Mouse (Mus musculus) B cell, adult 2 months (primary cell): ENCODE measurements at regions not wholly inside any gene's neighbourhood (a gene's known extent, or its start where the extent isn't known, plus 50 kb on each side); places are given as distances from the start of the nearest gene placed in this dataset.
A peak's percentile ranks its signal among the peaks of the same experiment; 100 is the strongest.

Experiments used
- DNase-seq, 2 experiments: peaks; one replicate each; pipeline ENCODE4 v3.0.0; 2022

GRCm38 (mm10) chr10:9055274-9055673 is 169.4 kb upstream of the Sash1 start:
- DNase-seq: no peak

DNA sequence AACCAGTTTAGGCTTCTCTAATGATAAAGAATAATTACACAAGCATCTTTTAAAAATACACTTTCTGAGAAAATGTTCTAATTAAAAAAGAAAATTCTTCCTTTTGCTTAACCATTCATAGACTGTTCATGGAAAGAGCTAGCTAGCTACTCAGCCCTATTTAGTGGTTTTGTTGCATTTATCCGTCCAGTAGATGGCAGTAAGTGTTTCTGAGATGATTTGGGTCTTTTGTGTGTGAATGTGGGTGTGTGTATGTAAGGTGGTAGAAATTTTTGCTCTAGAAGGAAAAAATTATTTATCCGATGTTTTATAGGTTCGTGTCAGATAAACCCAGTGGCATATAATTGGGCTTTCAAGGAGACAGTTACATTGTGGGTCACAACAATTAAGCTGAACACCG is 167.5 kb upstream of the Sash1 start:
- DNase-seq: no peak

DNA sequence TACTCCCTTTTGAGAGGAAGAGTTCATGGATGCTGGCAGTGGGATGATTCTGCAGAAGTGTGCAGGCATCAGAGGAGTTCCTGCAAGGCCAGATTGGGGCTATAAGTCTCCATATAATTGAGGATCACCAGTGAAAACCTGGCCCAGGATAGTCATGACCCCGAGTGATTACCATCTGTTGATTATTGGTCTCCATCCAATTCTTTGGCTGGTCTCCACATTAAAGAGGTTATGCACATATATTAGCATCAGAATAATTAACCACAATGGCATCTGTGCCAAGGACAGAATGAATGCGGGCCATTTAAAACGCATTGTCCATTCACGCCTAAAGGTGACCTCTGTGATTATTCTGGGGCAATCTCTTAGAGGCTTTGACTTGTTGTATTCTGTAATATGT is 161.5 kb upstream of the Sash1 start:
- DNase-seq: no peak

DNA sequence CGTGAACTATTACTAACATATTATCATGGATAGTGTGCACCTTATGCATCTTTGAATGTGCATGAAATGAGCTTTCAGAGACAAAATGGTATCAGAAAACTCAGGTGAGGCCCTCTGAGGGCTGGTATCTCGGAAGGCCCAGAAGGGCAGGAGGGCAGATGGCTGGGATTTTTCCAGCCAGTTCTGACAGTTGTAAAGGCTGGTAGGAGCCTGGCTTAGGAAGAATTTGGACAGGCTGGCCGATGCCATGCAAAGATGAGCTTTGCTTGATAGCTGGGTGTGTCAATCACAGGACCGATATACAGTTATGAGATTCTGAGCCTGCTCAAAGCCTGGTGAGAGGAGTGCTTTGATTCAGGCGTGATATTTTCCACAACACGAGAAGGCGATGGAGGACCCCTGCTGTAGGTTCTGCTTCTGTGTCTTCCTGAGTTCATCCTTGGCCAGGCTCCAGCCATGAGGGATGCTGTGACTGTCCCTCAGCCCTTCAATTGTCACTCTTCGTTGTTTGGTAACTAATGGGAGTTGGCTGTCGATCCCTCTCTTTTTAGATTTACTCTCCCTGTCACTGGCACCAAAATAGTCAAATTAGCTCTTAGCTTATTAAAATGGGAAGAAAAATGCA is 159.0 kb upstream of the Sash1 start:
- DNase-seq: no peak

DNA sequence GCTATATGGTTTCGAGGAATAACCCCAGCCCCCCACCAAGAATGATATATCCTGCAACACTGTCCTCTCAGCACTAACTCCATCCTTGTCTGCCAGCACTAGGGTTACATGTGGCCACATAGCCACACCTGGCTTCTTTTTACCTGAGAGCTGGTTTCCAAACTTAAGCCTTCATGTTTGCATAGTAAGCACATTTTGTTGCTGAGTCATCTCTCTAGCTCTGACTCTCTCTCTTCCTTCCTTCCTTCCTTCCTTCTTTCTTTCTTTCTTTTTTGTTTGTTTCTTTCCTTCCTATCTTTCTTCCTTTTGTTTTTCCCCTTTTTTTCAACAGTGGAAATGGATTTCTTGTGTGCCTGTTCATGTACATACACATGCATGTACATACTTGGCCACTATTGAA is 157.6 kb upstream of the Sash1 start:
- DNase-seq: no peak

DNA sequence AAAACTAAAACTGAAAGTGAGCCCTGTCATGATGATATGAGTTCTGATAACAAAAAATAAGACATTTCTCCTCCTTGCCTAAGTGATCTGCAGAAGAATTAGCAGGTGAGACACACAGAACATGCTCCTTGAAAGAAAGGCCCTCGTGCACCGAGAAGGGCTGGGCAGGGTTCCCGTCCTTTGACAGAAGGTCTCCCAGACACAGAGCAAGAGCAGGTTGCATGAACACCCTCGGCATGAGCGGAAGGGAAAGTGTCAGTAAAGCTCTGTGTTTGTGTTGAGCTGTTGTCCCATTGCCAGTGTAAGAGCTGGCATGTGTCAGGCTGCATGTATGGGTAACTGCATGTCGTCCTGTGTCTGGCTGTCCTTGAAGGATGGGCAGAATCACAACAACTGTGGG is 144.6 kb upstream of the Sash1 start:
- no peak for DNase-seq

DNA sequence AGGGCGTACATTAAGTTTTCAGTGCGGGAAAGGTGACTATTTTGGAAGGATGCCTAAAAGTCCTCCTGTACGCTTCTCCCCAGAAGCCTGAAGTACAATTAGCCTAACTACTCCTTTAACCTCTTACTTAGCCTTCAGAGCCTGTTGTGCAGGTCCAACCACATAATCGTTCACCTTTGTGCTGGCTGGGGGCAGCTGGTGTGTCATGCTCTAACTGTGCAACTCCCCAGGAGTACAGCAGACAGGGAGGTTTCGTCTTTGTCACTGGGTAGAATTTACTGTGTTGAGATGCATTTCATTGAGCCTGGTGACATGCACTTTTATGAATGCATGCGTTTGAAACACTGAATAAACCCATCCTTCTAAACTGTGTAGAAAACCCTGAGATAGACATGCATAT is 143.6 kb upstream of the Sash1 start:
- DNase-seq: no peak

DNA sequence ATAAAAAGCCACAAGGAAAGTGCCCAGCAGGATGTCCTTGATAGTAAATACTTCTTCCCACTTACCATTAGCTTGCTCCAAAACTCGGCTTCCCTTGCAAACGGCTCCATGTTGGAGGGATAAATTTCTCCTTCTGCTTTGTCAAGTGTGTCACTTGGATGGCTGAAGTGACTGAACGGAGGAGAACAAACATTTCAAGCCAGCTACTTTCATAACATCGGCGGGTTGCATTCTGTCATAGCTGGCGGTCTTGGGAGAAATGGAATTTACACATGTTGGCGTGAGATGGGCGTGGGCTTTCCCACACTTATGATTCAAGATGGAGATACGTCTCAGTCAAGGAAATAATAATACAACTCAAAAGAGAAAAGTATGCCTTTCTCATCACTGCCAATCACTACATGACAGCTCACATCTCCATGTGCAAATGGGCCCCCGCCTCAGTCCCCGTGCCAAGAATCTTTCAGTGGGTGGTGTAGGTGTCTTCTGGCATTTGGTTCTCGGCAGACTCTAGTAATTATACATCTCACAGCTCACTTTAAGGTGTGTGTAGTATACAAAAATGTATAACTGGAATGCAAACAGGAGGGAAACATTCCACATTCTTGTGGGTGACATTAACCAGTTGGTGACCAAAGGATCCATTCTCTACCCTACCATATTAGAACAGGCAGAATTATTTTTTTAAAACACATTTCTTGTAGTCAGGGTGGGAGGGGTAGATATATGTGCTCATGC is 141.4 kb upstream of the Sash1 start:
- no peak for DNase-seq

- DNase-seq: no peak
Measured at GRCm38 (mm10) chr10:9014810-9015505, 129.1 kb upstream of the Sash1 start.

DNA sequence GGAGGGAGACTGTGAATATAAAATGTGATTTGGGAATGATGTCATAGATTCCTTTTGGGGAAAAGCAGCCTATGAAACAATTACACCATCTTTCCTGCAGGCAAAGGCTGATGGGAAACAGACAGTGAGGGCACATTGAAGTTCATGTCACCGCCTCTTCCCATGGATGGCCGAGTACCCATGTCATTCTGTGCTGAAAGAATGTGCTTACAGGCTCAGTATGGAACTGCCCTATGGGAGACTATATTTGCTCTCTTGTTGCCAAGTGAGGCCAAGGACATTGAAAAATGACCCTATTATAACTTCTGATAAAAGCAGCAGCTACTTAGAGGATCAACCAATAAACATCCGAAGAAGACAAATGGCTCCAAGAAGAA is 127.7 kb upstream of the Sash1 start:
- no peak for DNase-seq

DNA sequence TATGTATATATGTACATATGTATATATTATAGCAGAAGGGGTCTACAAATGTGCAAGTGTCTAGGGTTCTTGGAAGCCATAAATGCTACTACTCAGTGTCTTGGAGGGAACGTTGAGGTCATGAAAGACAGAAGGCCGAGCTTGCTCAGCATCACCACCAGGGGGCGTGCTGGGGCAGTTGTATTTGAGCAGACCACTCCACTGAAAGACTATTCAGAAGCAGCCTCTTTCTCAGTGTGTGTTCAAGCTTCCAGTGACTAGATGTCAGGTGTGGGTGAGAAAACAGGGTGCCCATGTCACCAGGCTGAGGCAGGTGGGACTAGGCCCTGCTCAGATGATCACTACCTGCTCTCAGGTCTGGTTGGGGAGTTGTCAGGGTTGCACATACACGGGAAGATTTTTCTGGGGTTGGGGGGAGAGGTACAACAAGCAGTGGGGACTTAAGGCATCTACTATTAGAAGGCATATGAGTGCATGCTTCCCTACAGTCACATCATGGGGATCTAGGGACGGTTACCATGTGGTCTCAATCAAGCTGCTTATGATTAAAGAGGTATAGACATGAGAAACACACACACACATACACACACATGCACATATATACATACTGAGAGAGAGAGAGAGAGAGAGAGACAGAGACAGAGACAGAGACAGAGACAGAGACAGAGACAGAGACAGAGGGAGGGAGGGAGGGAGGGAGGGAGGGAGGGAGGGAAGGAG is 127.1 kb upstream of the Sash1 start:
- DNase-seq: peak; percentile 62 to 67

GRCm38 (mm10) chr10:9011906-9012305 is 126.0 kb upstream of the Sash1 start:
- DNase-seq: no peak

DNA sequence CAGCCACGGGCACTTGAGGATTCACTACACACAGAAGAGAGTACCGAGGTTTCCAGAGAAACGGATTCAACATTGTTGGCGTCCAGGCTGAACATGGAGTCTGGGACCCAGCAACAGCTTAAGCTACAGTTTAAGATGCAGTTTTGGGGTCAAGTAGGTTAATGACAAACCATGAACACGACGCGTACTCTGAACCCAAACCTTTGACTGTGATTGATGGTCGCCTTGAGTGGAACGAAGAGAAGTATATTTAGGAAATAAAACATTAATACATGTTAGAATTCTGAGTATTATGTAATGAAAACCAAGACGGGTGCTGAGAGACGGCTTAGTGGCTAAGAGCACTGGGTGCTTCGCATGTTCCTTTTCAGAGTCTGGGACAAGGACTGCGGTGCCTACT is 124.3 kb upstream of the Sash1 start:
- DNase-seq: no peak

- no peak for DNase-seq
Measured at GRCm38 (mm10) chr10:9005140-9005909, 119.5 kb upstream of the Sash1 start.

DNA sequence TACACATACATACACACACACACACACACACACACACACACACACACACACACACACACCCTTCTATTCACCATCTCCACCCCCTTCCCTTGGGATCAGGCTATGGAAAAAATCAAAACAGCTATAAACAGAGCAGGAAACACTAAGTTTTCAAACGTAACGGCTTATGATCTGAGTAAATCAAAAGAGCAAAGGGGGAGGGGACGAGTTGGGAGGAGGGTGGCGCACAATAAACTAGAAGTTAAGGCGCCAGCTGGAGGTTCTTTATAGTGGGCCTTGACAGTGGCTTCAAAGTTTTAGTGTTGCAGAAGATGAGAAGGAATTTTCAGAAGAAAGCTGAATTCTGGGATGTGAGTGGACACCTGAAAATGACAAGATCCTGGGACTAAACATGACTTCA is 116.4 kb upstream of the Sash1 start:
- DNase-seq: no peak

DNA sequence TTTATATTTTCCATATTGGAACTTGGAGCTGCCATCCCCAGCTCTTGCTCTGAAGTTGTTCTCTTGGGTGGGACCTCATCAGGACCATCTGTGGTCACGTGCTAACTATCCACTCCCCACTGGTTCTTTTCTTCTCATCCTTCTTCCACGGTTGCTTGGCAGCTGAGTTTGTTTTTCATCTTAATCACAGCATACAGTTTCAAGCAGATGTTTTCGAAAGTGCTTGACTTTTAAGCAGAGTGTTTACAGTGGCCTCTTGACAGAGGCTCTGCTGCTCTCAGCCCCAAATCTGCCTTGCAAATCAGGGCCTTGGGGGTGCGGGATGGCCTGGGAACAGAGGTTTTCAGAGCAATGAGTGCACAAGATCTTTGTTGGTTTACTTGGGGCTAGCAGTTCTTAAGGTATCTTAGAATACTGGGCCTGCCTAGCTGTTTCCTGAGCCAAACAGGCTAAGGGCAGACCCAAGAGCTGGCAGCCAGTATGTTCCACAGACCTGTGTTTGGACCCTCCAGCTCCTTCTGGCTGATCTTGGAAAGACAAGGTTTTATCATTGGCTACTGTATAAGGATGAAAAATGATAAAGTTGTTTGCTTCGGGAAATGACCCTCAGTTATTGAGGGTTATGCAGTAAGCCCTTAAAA is 113.0 kb upstream of the Sash1 start:
- no peak for DNase-seq

DNA sequence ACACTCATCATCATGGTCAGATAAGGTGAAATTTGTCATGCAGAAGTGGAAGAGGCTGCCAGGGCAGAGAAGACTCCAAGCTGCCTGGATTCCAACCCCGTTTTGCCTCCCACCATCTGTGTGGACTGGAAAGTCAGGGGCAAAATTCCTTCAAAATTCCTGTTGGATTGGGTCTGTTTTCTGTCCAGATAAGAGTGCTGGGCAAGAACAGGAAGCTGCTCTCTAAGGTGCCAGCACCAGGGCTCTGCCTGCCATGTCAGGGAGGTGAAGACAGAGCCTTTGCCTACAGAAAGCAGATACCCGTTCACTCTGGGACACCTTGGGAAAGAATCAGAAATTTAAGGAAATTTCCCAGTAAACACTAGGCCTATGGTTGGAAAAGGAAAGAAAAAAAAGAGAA is 112.5 kb upstream of the Sash1 start:
- DNase-seq: no peak

- DNase-seq: no peak
Measured at GRCm38 (mm10) chr10:8995097-8995496, 109.2 kb upstream of the Sash1 start.

- no peak for DNase-seq
Measured at GRCm38 (mm10) chr10:8986339-8986738, 100.5 kb upstream of the Sash1 start.

GRCm38 (mm10) chr10:8983347-8983746 is 97.5 kb upstream of the Sash1 start:
- DNase-seq: no peak

DNA sequence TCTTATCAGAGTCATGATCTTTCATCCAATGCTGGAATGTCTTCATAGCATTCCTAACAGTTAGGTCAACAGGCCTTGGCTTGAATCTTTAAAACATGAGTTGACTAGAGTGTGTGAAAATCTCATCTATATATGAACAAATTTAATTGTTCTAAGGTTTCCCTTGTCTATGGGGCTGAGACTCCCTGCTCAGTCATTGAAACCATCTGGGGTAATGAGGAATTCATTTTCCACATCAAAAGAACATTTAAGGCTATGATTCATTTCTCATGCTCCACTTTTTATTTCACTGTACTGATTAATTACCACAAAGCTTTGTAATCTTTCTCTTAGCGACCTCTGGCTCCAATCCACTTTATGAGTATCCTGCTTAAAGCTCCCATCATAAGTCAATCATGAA is 94.7 kb upstream of the Sash1 start:
- DNase-seq: no peak

GRCm38 (mm10) chr10:8978595-8978994 is 92.7 kb upstream of the Sash1 start:
- no peak for DNase-seq
